Mouse (Mus musculus) cerebral cortex, adult 2 months (tissue): Measurements from ENCODE around the gene Defb7.

Source experiments
- WGBS: fragments of 180-500 bp; shearing (Covaris S2); methylation state at CpG from one replicate; pipeline ENCODE4 v1.1.7; 2018; 5-methylcytosine and 5-hydroxymethylcytosine counted together

Gene Defb7

DNA sequence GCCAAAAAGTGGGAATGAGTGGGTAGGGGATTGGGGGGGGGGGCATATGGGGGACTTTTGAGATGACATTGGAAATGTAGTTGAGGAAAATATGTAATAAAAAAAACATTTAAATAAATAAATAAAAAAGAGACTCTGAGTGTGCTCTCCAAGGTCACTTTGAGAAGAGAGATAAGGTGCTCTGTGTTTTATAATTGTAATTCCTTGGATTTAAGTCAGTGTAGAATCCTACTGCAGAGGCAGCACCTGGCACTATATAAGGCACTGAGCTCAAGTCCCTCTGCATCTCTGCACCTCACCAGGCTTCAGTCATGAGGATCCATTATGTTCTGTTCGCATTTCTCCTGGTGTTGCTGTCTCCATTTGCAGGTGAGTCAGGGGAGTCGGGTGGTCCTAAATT, at the start of gene Defb7:
Gene Defb7, plus strand, starts transcription at position 301 of the 400 bp plus-strand sequence.
- 90% methylated on average over 2 of the region's 2 CpGs for WGBS

DNA sequence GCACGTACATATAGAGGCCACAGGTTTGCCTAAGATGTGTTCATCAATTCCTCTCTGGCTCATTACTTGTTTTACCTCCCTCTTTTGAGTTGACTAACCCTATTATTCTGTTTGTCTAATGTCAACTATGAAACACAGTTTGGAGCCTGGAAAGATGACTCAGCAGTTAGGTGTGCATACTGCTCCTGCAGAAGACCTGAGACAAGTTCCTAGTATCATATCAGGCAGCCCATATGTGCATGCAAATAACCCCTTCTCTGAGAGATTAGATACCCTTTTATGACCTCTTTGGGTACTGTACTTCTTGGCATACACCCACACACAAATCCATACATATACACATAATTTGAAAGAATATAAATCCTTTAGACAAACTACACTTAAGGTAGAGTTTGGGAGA, 48.5 kb upstream of the Defb7 start:
- WGBS, result 72% methylated on average over 1 of the region's 1 CpGs

GRCm38 (mm10) chr8:19461355-19461754, 33.5 kb upstream of the Defb7 start:
- WGBS, result 76% methylated on average over 3 of the region's 3 CpGs

DNA sequence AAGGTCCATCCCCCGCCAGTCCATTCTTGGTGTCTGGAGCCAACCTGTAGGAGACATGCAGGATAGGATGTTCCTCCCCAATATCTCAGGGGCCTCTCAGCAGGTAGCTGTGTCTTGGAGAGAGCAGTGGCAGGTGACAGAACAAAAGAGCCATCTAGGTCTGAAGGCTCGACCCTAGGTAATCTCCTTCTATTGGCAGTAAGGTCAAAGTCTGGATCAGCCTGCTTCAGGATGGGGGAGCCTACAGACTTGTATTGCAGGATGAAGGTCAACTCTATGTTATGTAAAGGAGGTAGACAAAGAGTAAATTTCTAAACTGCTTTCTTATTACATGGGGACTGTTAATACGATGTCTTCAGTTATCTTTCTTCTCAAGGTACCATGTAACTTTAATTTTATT, 25.9 kb upstream of the Defb7 start:
- 83% methylated on average over 3 of the region's 3 CpGs for WGBS

- WGBS, result 84% methylated on average over 1 of the region's 1 CpGs
These were observed 5.6 kb downstream of the Defb7 start for GRCm38 (mm10) chr8:19500524-19500923.

GRCm38 (mm10) chr8:19535195-19535829, 40.4 kb downstream of the Defb7 start:
- WGBS, result 12% methylated on average over 74 of the region's 75 CpGs

- WGBS, result 73% methylated on average over 1 of the region's 1 CpGs
These were observed 45.5 kb downstream of the Defb7 start for GRCm38 (mm10) chr8:19540376-19540775.
